Mouse (Mus musculus) layer of hippocampus, adult 2 months (tissue): ENCODE data around the gene Tex19.2. TPM values are rescaled to one million over a fixed set of nuclear protein-coding genes. Genes with fewer than 3 reads are reported as not detected.
"Not testable (repeated sequence)": the region's sequence is repeated elsewhere in the genome, so short reads cannot be mapped to it uniquely, and the experiment has no call there.

Experiments
- DNase-seq, 2 experiments: peaks; one replicate each; pipeline ENCODE4 v3.0.0; 2022; ENCODE audit warnings: low spot score in 2 of 2
- H3K27ac ChIP-seq: fragments of 200-600 bp; 2 replicates; pipeline ENCODE4 v1.8.1; 2022
- H3K4me3 ChIP-seq: fragments of 200-600 bp; 2 replicates; pipeline ENCODE4 v1.8.1; 2022; ENCODE audit warnings: mild to moderate bottlenecking
- CTCF ChIP-seq: fragments of 200-600 bp; conservative IDR thresholded peaks from 2 replicates; pipeline ENCODE4 v1.8.1; 2022; ENCODE audit warnings: antibody characterized with exemption, mild to moderate bottlenecking, moderate library complexity
- total RNA-seq, 2 experiments: library from RNA; stranded (reverse); gene quantifications; 2 replicates each; pipeline ENCODE4 v1.2.3; 2021

Gene Tex19.2
- total RNA-seq, 2 experiments from 2014 or later, result not detected

DNA sequence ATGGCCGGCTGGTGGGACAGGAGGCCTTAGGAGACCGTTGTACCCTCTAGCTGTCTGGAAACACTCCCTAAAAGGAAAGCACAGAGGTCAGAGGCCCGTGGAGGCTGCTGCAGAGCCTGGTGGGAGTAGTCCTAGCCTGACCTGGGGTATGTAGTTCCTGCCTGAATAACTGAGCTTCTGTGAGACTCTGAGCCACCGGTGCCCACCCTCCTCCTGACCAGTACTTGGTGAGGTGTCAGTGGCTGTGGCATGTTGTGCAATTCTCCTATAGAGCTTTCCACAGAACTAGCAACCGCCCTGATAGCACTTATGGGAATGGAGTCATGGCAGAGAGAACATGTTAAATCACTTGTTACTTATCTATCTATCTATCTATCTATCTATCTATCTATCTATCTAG lies 42.8 kb downstream of the Tex19.2 start:
- Histone ChIP-seq H3K27ac (no peak overlapping the region), H3K4me3 (no peak overlapping the region)
- no peak for DNase-seq
- no peak for TF ChIP-seq CTCF

GRCm38 (mm10) chr11:121069662-121070061 lies 48.8 kb downstream of the Tex19.2 start:
- H3K27ac ChIP-seq, DNase-seq, H3K4me3 ChIP-seq: not testable (repeated sequence)

DNA sequence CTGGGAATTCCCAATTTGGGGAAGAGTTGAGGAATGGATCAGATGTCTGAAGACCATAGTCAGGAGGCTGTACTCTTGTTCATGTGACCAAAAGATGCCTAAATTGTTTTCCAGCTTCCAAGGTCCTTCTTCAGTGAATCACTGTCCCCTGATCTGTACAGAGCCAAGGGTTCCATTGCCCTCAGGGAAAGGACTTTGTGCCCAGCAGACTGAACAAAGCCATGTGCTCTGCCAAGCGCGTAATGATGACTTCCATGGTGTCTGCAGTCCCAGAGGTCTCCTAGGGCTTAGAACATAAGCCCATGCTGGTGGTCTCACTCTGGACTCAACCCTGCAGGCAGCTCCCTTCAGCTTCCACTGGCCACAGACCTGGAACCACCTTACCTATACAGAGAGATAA lies 50.6 kb downstream of the Tex19.2 start:
- no peak overlapping the region for H3K27ac ChIP-seq
- TF ChIP-seq CTCF, result no peak
- no peak for DNase-seq
- no peak overlapping the region for H3K4me3 ChIP-seq

Other genes starting within 250 kb of the Tex19.2 start
- gene Ccdc57, start 185.8 kb downstream of the Tex19.2 start, total RNA-seq, result 1 to 10 TPM; 8.4 to 8.7 TPM
- 1 to 10 TPM; 1.6 to 1.9 TPM for gene Slc16a3, start 170.2 kb downstream of the Tex19.2 start, total RNA-seq
- gene Csnk1d, start 127.3 kb downstream of the Tex19.2 start, total RNA-seq, result 100 to 1,000 TPM; 133 to 136 TPM
- not detected for gene Cd7, start 79.3 kb downstream of the Tex19.2 start, total RNA-seq
- gene Sectm1b, start 55.1 kb downstream of the Tex19.2 start, total RNA-seq, result not detected
- not detected for gene Sectm1a, start 37.5 kb downstream of the Tex19.2 start, total RNA-seq
- not detected for gene Tex19.1, start 27.5 kb upstream of the Tex19.2 start, total RNA-seq
- gene Uts2r, start 41.6 kb upstream of the Tex19.2 start, total RNA-seq, result under 1 TPM in 1 of 2 experiments, not detected in 1; 0.27 TPM
- gene Hexdc, start 85.8 kb upstream of the Tex19.2 start, total RNA-seq, result 10 to 100 TPM; 19.3 to 26.3 TPM
- 1 to 10 TPM; 6.7 to 7.7 TPM for gene Ogfod3, start 86.0 kb upstream of the Tex19.2 start, total RNA-seq
- 10 to 100 TPM; 20.5 to 21.4 TPM for gene Cybc1, start 110.6 kb upstream of the Tex19.2 start, total RNA-seq
- 10 to 100 TPM; 42.4 to 48.1 TPM for gene Narf, start 118.6 kb upstream of the Tex19.2 start, total RNA-seq
- gene Foxk2, start 141.3 kb upstream of the Tex19.2 start, total RNA-seq, result 10 to 100 TPM; 69.1 to 76.5 TPM
- 10 to 100 TPM; 71.0 to 71.5 TPM for gene Wdr45b, start 235.8 kb upstream of the Tex19.2 start, total RNA-seq